Mouse (Mus musculus) intestine, postnatal 0 days (tissue): ENCODE data around the gene Gpr89. TPM values are rescaled to one million over a fixed set of nuclear protein-coding genes. Genes with fewer than 3 reads are reported as not detected.

Source experiments
- ATAC-seq: fragments of 200-750 bp; cut with Nextera tagmentation; 2 replicates; pipeline ENCODE4 v1.8.0; 2017; ENCODE audit warnings: mild to moderate bottlenecking, moderate TSS enrichment, moderate library complexity
- H3K27ac ChIP-seq: fragments of 300-500 bp; sonication (generic); 2 replicates; pipeline ENCODE4 v1.5.1; 2014; ENCODE audit warnings: mild to moderate bottlenecking, low read depth, low read length, moderate library complexity
- H3K27me3 ChIP-seq: fragments of 300-500 bp; sonication (generic); replicated peaks from 2 replicates; pipeline ENCODE4 v1.6.1; 2014; ENCODE audit warnings: low read length, mixed read lengths; ENCODE audit not compliant: control insufficient read depth, insufficient read depth
- H3K36me3 ChIP-seq: fragments of 300-500 bp; sonication (generic); 2 replicates; pipeline ENCODE4 v1.6.1; 2014; ENCODE audit warnings: mild to moderate bottlenecking, moderate library complexity; ENCODE audit not compliant: control insufficient read depth, insufficient read depth
- H3K4me1 ChIP-seq: fragments of 300-500 bp; sonication (generic); replicated peaks from 2 replicates; pipeline ENCODE4 v1.6.1; 2014; ENCODE audit warnings: antibody characterized with exemption, low read length, mixed read lengths; ENCODE audit not compliant: control insufficient read depth, insufficient read depth
- H3K4me2 ChIP-seq: fragments of 300-500 bp; sonication (generic); replicated peaks from 2 replicates; pipeline ENCODE4 v1.6.1; 2014; ENCODE audit warnings: low read depth, mild to moderate bottlenecking, moderate library complexity
- H3K4me3 ChIP-seq: fragments of 300-500 bp; sonication (generic); 2 replicates; pipeline ENCODE4 v1.5.1; 2014; ENCODE audit warnings: low read depth, low read length
- H3K9ac ChIP-seq: fragments of 300-500 bp; sonication (generic); 2 replicates; pipeline ENCODE4 v1.6.1; 2014; ENCODE audit warnings: mild to moderate bottlenecking, low read depth, low read length
- H3K9me3 ChIP-seq: fragments of 300-500 bp; sonication (generic); 2 replicates; pipeline ENCODE4 v1.6.1; 2016; ENCODE audit warnings: mixed run types; ENCODE audit not compliant: control insufficient read depth
- CTCF ChIP-seq: sonication (generic); IDR thresholded peaks from 2 replicates; pipeline ENCODE4 v1.5.1; 2016; ENCODE audit warnings: low read depth, mild to moderate bottlenecking, control low read depth, antibody characterized with exemption, moderate library complexity
- WGBS: fragments of 180-500 bp; shearing (Covaris S2); extraction: QIAGEN DNeasy Blood & Tissue Kit; methylation state at CpG from one replicate; pipeline ENCODE4 v1.1.7; 2014; 5-methylcytosine and 5-hydroxymethylcytosine counted together
- polyA plus RNA-seq: library from polyadenylated mRNA; unstranded; fragments of >200 nt; fragmentation: Nextera tagmentation; extraction: Ambion mirVana; gene quantifications from 2 replicates; pipeline ENCODE4 v1.2.1, GENCODE M21; 2015

The Gpr89 gene
- polyA plus RNA-seq, 1 experiment from 2014 or later = 76.6 TPM

DNA sequence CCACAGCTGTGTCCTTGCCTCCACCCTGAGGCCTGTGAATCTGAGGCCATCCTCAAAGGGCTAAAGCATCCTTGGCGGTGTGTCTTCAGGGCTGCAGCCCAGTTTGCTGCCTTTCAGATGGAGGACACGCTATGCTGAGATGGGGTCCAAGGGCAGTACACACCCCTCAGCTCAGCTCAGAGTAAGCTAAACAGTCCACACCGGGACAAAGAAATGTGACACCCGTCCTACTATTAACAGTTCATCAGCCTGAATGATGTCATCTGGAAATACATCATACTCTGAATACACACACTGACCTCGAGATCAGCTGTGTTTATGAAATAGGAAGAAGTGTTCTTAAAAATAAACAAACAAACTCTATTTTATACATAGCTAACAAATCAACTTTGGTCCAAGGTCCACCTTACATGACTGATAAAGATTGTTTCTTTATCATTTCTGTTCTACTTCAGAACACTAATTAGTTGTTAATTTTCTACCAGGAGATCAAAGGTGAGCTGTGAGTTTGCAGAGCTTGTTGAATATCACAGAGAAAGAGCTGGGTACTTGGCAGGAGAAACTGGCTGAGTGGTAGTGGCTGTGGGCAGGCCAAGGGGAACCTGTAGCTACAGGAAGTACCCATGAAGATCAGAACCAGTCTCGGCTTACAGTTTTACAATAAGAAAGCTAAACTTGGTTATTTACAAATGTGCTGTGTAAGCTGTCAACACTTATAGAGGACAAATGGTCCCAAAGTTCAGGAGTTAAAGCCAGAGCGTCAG, 30.2 kb downstream of the Gpr89 start:
- Histone ChIP-seq H3K4me1 (no peaks in the 10 kb centered on the region), H3K4me3 (no peak overlapping the region), H3K4me2 (no peak overlapping the region), H3K27me3 (no peaks in the 10 kb centered on the region), H3K27ac (peak overlapping the region; percentile 81), H3K9me3 (no peaks in the 10 kb centered on the region), H3K9ac (no peak overlapping the region), H3K36me3 (peaks cover 46% of the 10 kb centered on the region)
- TF ChIP-seq CTCF = no peak
- peak; percentile 87 for ATAC-seq
- WGBS = 25% methylated on average over 7 of the region's 7 CpGs

DNA sequence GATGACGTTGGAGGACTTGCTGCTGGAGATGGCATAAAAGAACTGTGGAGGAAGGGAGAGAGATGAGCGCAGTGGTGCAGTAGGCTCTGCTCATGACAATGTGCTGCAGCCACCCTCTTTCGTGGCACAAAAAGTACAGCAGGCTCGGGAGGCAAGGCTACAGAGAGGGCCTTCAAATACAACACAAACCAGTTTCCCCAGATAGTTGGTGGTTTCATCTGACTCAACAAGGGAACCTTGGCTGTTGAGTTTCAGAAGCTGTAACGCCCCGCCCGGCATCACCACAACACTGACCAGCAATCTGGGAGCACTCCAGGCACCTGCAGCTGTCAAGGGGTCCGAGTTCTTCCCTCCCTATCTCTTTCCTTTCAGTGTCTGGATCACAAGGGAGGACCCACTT, 32.6 kb downstream of the Gpr89 start:
- Histone ChIP-seq H3K36me3 (peaks cover 65% of the 10 kb centered on the region), H3K27ac (no peak overlapping the region), H3K9me3 (no peaks in the 10 kb centered on the region), H3K27me3 (no peaks in the 10 kb centered on the region), H3K4me2 (no peak overlapping the region), H3K4me3 (no peak overlapping the region), H3K9ac (no peak overlapping the region), H3K4me1 (no peaks in the 10 kb centered on the region)
- ATAC-seq = no peak
- TF ChIP-seq CTCF = no peak
- WGBS = 88% methylated on average over 8 of the region's 8 CpGs

DNA sequence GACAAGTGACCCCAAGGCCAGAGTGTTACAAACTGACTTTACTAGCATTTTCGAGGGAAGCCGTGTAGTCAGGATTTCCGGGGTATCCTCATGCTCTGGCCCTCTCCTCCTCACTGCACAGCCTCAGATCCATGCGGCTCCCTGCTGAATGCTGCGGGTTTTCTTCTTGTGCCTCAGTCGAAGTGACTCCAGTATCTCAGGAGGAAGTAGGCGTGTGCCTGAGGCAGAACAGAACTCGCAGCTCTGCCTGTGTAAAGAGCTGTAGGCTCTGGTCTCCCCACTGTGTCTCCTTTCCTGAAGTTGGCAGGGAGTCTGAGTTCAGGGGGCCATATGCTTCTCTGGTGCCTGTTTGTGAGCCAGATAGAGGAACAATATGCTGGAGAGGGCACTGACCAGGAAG, 34.1 kb downstream of the Gpr89 start:
- H3K27me3 ChIP-seq = no peaks in the 10 kb centered on the region
- ATAC-seq = no peak
- H3K4me3 ChIP-seq = no peak overlapping the region
- H3K9ac ChIP-seq = no peak overlapping the region
- H3K27ac ChIP-seq = no peak overlapping the region
- H3K4me2 ChIP-seq = no peak overlapping the region
- no peak for TF ChIP-seq CTCF
- H3K4me1 ChIP-seq = no peaks in the 10 kb centered on the region
- WGBS = 85% methylated on average over 8 of the region's 8 CpGs
- H3K9me3 ChIP-seq = no peaks in the 10 kb centered on the region
- H3K36me3 ChIP-seq = peaks cover 65% of the 10 kb centered on the region

DNA sequence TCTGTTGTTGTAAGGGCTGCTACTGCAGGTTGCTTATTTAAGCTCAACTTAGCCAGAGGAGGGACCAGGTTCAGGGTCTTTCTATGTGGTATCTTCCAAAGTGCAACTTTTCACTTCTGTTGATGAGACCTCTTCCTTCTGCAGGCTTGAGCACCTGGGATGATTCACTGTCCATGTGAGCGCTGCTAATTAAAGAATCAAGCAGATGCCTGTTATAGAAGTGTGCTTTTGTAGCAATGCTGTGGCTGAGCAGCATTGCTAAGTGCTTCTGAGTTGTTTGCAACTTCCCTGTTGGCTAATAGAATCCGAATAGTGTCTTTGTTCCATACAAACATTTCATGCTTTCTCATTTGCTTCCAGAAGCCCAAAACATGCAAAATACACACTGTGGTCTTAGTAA, 34.9 kb downstream of the Gpr89 start:
- Histone ChIP-seq H3K27me3 (no peaks in the 10 kb centered on the region), H3K36me3 (peaks cover 65% of the 10 kb centered on the region), H3K4me3 (no peak overlapping the region), H3K4me1 (no peaks in the 10 kb centered on the region), H3K27ac (no peak overlapping the region), H3K4me2 (no peak overlapping the region), H3K9ac (no peak overlapping the region), H3K9me3 (no peaks in the 10 kb centered on the region)
- ATAC-seq = no peak
- TF ChIP-seq CTCF = no peak
- 86% methylated on average over 2 of the region's 2 CpGs for WGBS

DNA sequence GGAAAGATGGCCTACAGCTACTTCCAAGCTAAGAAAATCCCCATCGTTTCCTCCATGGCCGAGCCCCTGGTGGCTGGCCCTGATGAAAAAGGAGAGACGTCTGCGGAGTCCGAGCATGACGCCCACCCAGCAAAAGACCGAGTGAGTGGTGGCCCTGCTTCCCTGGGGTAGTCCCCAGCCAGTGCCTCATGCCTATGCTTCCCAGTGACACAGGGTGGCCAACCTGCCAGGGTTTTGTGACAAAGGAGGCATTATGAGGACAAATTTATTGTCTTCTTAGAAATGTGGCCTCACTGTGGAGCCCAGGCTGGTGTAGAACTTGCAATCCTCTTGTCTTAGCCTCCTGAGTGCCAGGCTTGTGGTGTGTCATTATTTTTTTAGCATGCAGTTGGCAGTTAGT, 36.1 kb downstream of the Gpr89 start:
- Histone ChIP-seq H3K27ac (no peak overlapping the region), H3K9me3 (no peaks in the 10 kb centered on the region), H3K4me1 (no peaks in the 10 kb centered on the region), H3K4me3 (no peak overlapping the region), H3K36me3 (peaks cover 63% of the 10 kb centered on the region), H3K27me3 (no peaks in the 10 kb centered on the region), H3K4me2 (no peak overlapping the region), H3K9ac (no peak overlapping the region)
- no peak for TF ChIP-seq CTCF
- ATAC-seq = no peak
- WGBS = 96% methylated on average over 7 of the region's 7 CpGs

DNA sequence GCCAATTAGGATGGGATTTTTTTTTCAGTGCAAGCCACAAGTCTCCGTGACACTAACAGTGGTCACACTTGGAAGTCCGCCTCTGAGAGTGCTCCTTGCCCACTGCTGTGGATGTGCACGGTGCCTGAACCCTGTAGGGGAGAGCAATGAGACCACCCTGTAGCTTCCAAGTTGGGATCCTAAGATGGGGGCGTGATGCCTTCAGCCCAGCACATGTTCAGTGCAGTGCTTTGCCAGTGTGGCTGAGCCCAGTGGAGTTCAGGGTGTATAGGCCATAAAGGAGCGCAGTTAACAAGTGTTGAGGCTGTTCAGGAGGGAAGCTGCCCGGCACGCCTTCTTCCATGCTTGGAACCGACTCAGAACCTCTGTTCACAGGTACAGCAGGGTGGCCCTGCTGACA, 36.6 kb downstream of the Gpr89 start:
- H3K9me3 ChIP-seq = no peaks in the 10 kb centered on the region
- no peak for TF ChIP-seq CTCF
- 92% methylated on average over 8 of the region's 8 CpGs for WGBS
- peak; percentile 22; the same call in 1 of the 2 replicates for ATAC-seq
- H3K36me3 ChIP-seq = peaks cover 59% of the 10 kb centered on the region
- no peak overlapping the region for H3K9ac ChIP-seq
- no peaks in the 10 kb centered on the region for H3K27me3 ChIP-seq
- H3K4me3 ChIP-seq = no peak overlapping the region
- H3K27ac ChIP-seq = no peak overlapping the region
- H3K4me2 ChIP-seq = no peak overlapping the region
- no peaks in the 10 kb centered on the region for H3K4me1 ChIP-seq
